Mouse (Mus musculus): ENCODE results near the gene Abcc9. TPM values are rescaled to one million over a fixed set of nuclear protein-coding genes. Genes with fewer than 3 reads are reported as not detected.

Gene Abcc9
- polyA plus RNA-seq, 1 experiment: 2.3 TPM

GRCm38 (mm10) chr6:142542082-142542799, 159.9 kb downstream of the Abcc9 start:
- TF ChIP-seq POLR2A (IDR thresholded peaks at IDR 0.05; ENCODE audit: low read depth, low read length): no peak
- no peak for TF ChIP-seq CTCF (IDR thresholded peaks at IDR 0.05; ENCODE audit: borderline replicate concordance, insufficient read depth, low read length)
- Histone ChIP-seq H3K27ac (ENCODE audit: insufficient read depth, low read length) (no peak overlapping the region), H3K4me1 (ENCODE audit: control insufficient read depth, insufficient read depth, low read length) (no peaks in the 10 kb centered on the region; the same call in 1 of the 2 replicates), H3K4me3 (ENCODE audit: insufficient read depth, low read length) (no peak overlapping the region)

- no peak overlapping the region for H3K4me3 ChIP-seq (ENCODE audit: insufficient read depth, low read length)
Observed at GRCm38 (mm10) chr6:142540561-142541160, 161.5 kb downstream of the Abcc9 start.

GRCm38 (mm10) chr6:142540131-142540530, 162.0 kb downstream of the Abcc9 start:
- Histone ChIP-seq H3K4me3 (ENCODE audit: insufficient read depth, low read length) (no peak overlapping the region), H3K27ac (ENCODE audit: insufficient read depth, low read length) (no peak overlapping the region), H3K4me1 (ENCODE audit: control insufficient read depth, insufficient read depth, low read length) (no peaks in the 10 kb centered on the region; the same call in 1 of the 2 replicates)
- no peak for TF ChIP-seq CTCF (IDR thresholded peaks at IDR 0.05; ENCODE audit: borderline replicate concordance, insufficient read depth, low read length)

More at GRCm38 (mm10) chr6:142540561-142541160, 161.5 kb downstream of the Abcc9 start:
- Histone ChIP-seq H3K27ac (ENCODE audit: insufficient read depth, low read length) (no peak overlapping the region), H3K4me1 (ENCODE audit: control insufficient read depth, insufficient read depth, low read length) (no peaks in the 10 kb centered on the region; the same call in 1 of the 2 replicates)
- no peak for TF ChIP-seq CTCF (IDR thresholded peaks at IDR 0.05; ENCODE audit: borderline replicate concordance, insufficient read depth, low read length)

GRCm38 (mm10) chr6:142538503-142538902, 163.6 kb downstream of the Abcc9 start:
- no peak overlapping the region for H3K4me3 ChIP-seq (ENCODE audit: insufficient read depth, low read length)
- H3K27ac ChIP-seq (ENCODE audit: insufficient read depth, low read length): no peak overlapping the region
- TF ChIP-seq POLR2A (IDR thresholded peaks at IDR 0.05; ENCODE audit: low read depth, low read length) (no peak), CTCF (IDR thresholded peaks at IDR 0.05; ENCODE audit: borderline replicate concordance, insufficient read depth, low read length) (no peak)

More at GRCm38 (mm10) chr6:142538503-142538902, 163.6 kb downstream of the Abcc9 start:
- no peaks in the 10 kb centered on the region for H3K4me1 ChIP-seq (ENCODE audit: control insufficient read depth, insufficient read depth, low read length)

Other genes starting within 250 kb of the Abcc9 start
- not detected in 2 replicates for gene Gys2, start 229.2 kb downstream of the Abcc9 start, polyA plus RNA-seq (2011; ENCODE audit: insufficient read length, low read depth, missing spikeins)
- 77.4 and 79.9 TPM in 2 replicates for gene Ldhb, start 194.4 kb downstream of the Abcc9 start, polyA plus RNA-seq (2011; ENCODE audit: insufficient read length, low read depth, missing spikeins)
- 0.32 and 1.7 TPM in 2 replicates for gene Kcnj8, start 130.7 kb downstream of the Abcc9 start, polyA plus RNA-seq (2011; ENCODE audit: insufficient read length, low read depth, missing spikeins)
- gene Cmas, start 54.4 kb upstream of the Abcc9 start, polyA plus RNA-seq (2011; ENCODE audit: insufficient read length, low read depth, missing spikeins): 40.3 and 44.1 TPM in 2 replicates
- not detected in 2 replicates for gene Sult6b2, start 102.2 kb upstream of the Abcc9 start, polyA plus RNA-seq (2011; ENCODE audit: insufficient read length, low read depth, missing spikeins)

Measured in embryonic fibroblast, embryonic 13.5 days (primary cell).